Mouse (Mus musculus) embryo, embryonic 10.5 days (tissue): Measurements from ENCODE around the gene Xndc1.
A peak's percentile ranks its signal among the peaks of the same experiment; 100 is the strongest.
"Not testable (repeated sequence)": the region's sequence is repeated elsewhere in the genome, so short reads cannot be mapped to it uniquely, and the experiment has no call there.

Experiments used
- DNase-seq: peaks from one replicate; pipeline ENCODE4 v3.0.0-alpha.2; 2015; ENCODE audit warnings: low spot score

Gene Xndc1

GRCm38 (mm10) chr7:102065046-102065891 is at the start of gene Xndc1, which contains the start of the genes Rnf121 and Xntrpc:
Gene Xndc1, plus strand, starts transcription at chr7:102065511.
Gene Rnf121, minus strand, starts transcription at chr7:102065469.
Gene Xntrpc, plus strand, starts transcription at chr7:102065713.
- peak; percentile 95 for DNase-seq

GRCm38 (mm10) chr7:102016936-102017335 is 48.4 kb upstream of the Xndc1 start:
- DNase-seq = no peak

GRCm38 (mm10) chr7:102017452-102017851 is 47.9 kb upstream of the Xndc1 start:
- DNase-seq = no peak

- no peak for DNase-seq
These were observed 47.3 kb upstream of the Xndc1 start for GRCm38 (mm10) chr7:102018034-102018433.

GRCm38 (mm10) chr7:102018590-102018989 is 46.7 kb upstream of the Xndc1 start, which contains the start of gene Il18bp:
Gene Il18bp, minus strand, starts transcription at chr7:102018690.
- no peak for DNase-seq

- DNase-seq = no peak
These were observed 45.9 kb upstream of the Xndc1 start for GRCm38 (mm10) chr7:102019362-102019761.

GRCm38 (mm10) chr7:102020934-102021333 is 44.4 kb upstream of the Xndc1 start:
- DNase-seq = not testable (repeated sequence)

GRCm38 (mm10) chr7:102023821-102024220 is 41.5 kb upstream of the Xndc1 start:
- no peak for DNase-seq

GRCm38 (mm10) chr7:102025187-102026119 is 39.9 kb upstream of the Xndc1 start:
- no peak for DNase-seq

GRCm38 (mm10) chr7:102034904-102035303 is 30.4 kb upstream of the Xndc1 start:
- peak; percentile 13 for DNase-seq

GRCm38 (mm10) chr7:102035534-102035933 is 29.8 kb upstream of the Xndc1 start:
- no peak for DNase-seq

GRCm38 (mm10) chr7:102037318-102037717 is 28.0 kb upstream of the Xndc1 start:
- DNase-seq = no peak

- no peak for DNase-seq
These were observed 23.0 kb upstream of the Xndc1 start for GRCm38 (mm10) chr7:102042314-102042713.

GRCm38 (mm10) chr7:102048524-102048923 is 16.8 kb upstream of the Xndc1 start:
- peak; percentile 10 for DNase-seq

GRCm38 (mm10) chr7:102061353-102061752 is 4.0 kb upstream of the Xndc1 start:
- no peak for DNase-seq

- DNase-seq = no peak
These were observed 3.1 kb upstream of the Xndc1 start for GRCm38 (mm10) chr7:102062203-102062602.

- DNase-seq = no peak
These were observed 1.4 kb upstream of the Xndc1 start for GRCm38 (mm10) chr7:102063891-102064290.

GRCm38 (mm10) chr7:102064655-102065045 is 661 bp upstream of the Xndc1 start:
- no peak for DNase-seq

GRCm38 (mm10) chr7:102066363-102066762 is 1.1 kb downstream of the Xndc1 start:
- DNase-seq = no peak

GRCm38 (mm10) chr7:102076714-102077296 is 11.5 kb downstream of the Xndc1 start:
- peak; percentile 44 for DNase-seq

- peak; percentile 58 for DNase-seq
These were observed 13.2 kb downstream of the Xndc1 start for GRCm38 (mm10) chr7:102078517-102078916.

GRCm38 (mm10) chr7:102080311-102080710 is 15.0 kb downstream of the Xndc1 start:
- no peak for DNase-seq
